Mouse (Mus musculus): Measurements from ENCODE around the gene Slc28a1. TPM values are rescaled to one million over a fixed set of nuclear protein-coding genes. Genes with fewer than 3 reads are reported as not detected.
"Not testable (repeated sequence)": the region's sequence is repeated elsewhere in the genome, so short reads cannot be mapped to it uniquely, and the experiment has no call there.

Slc28a1 gene
- polyA plus RNA-seq, 1 experiment from 2014 or later, result not detected

- 88% methylated on average over 7 of the region's 7 CpGs for WGBS
- H3K4me1 ChIP-seq (replicated peaks), result peaks cover 5% of the 10 kb centered on the region; the same call in 1 of the 2 replicates
- H3K4me2 ChIP-seq (replicated peaks), result no peak overlapping the region
- H3K27ac ChIP-seq, result no peak overlapping the region
- H3K27me3 ChIP-seq, result no peaks in the 10 kb centered on the region
- no peaks in the 10 kb centered on the region for H3K36me3 ChIP-seq
- no peaks in the 10 kb centered on the region for H3K9me3 ChIP-seq
- no peak overlapping the region for H3K4me3 ChIP-seq (replicated peaks)
- no peak for ATAC-seq
- H3K9ac ChIP-seq (replicated peaks), result no peak overlapping the region
Observed at GRCm38 (mm10) chr7:81131864-81132263, 17.3 kb downstream of the Slc28a1 start.

GRCm38 (mm10) chr7:81132851-81133279 is 18.3 kb downstream of the Slc28a1 start:
- H3K27me3 ChIP-seq, result no peaks in the 10 kb centered on the region
- H3K27ac ChIP-seq, result no peak overlapping the region
- H3K4me3 ChIP-seq (replicated peaks), result no peak overlapping the region
- peak; percentile 50; the same call in 1 of the 2 replicates for ATAC-seq
- peaks cover 5% of the 10 kb centered on the region; the same call in 1 of the 2 replicates for H3K4me1 ChIP-seq (replicated peaks)
- H3K9me3 ChIP-seq, result no peaks in the 10 kb centered on the region
- H3K4me2 ChIP-seq (replicated peaks), result no peak overlapping the region
- H3K36me3 ChIP-seq, result no peaks in the 10 kb centered on the region
- WGBS, result 13% methylated on average over 2 of the region's 2 CpGs
- no peak overlapping the region for H3K9ac ChIP-seq (replicated peaks)

GRCm38 (mm10) chr7:81133416-81133815 is 18.8 kb downstream of the Slc28a1 start:
- no peaks in the 10 kb centered on the region for H3K36me3 ChIP-seq
- peaks cover 5% of the 10 kb centered on the region; the same call in 1 of the 2 replicates for H3K4me1 ChIP-seq (replicated peaks)
- WGBS, result 58% methylated on average over 6 of the region's 6 CpGs
- H3K4me2 ChIP-seq (replicated peaks), result no peak overlapping the region
- H3K27me3 ChIP-seq, result no peaks in the 10 kb centered on the region
- H3K9me3 ChIP-seq, result no peaks in the 10 kb centered on the region
- H3K27ac ChIP-seq, result no peak overlapping the region
- no peak overlapping the region for H3K9ac ChIP-seq (replicated peaks)
- H3K4me3 ChIP-seq (replicated peaks), result no peak overlapping the region
- ATAC-seq, result no peak

- Histone ChIP-seq H3K4me3 (replicated peaks) (no peak overlapping the region), H3K27ac (no peak overlapping the region), H3K9me3 (no peaks in the 10 kb centered on the region), H3K4me2 (replicated peaks) (no peak overlapping the region), H3K9ac (replicated peaks) (no peak overlapping the region), H3K36me3 (no peaks in the 10 kb centered on the region), H3K4me1 (replicated peaks) (peaks cover 5% of the 10 kb centered on the region; the same call in 1 of the 2 replicates), H3K27me3 (no peaks in the 10 kb centered on the region)
- 84% methylated on average over 2 of the region's 2 CpGs for WGBS
- peak; percentile 27; the same call in 1 of the 2 replicates for ATAC-seq
Observed at GRCm38 (mm10) chr7:81133941-81134340, 19.3 kb downstream of the Slc28a1 start.

- Histone ChIP-seq H3K4me1 (replicated peaks) (peaks cover 5% of the 10 kb centered on the region; the same call in 1 of the 2 replicates), H3K36me3 (no peaks in the 10 kb centered on the region), H3K27ac (no peak overlapping the region), H3K4me2 (replicated peaks) (peak overlapping the region; percentile 3; the same call in 1 of the 2 replicates), H3K4me3 (replicated peaks) (no peak overlapping the region), H3K27me3 (no peaks in the 10 kb centered on the region), H3K9ac (replicated peaks) (0 out of 2 replicates have a peak overlapping the region, but pooled peaks have one; percentile 24), H3K9me3 (no peaks in the 10 kb centered on the region)
- 39% methylated on average over 9 of the region's 9 CpGs for WGBS
- peak; percentile 71 for ATAC-seq
Observed at GRCm38 (mm10) chr7:81134614-81135067, 20.0 kb downstream of the Slc28a1 start.

- no peak for ATAC-seq
Observed at GRCm38 (mm10) chr7:81137292-81137691, 22.7 kb downstream of the Slc28a1 start.

GRCm38 (mm10) chr7:81139100-81139499 is 24.5 kb downstream of the Slc28a1 start:
- H3K9me3 ChIP-seq, result no peaks in the 10 kb centered on the region
- no peak for ATAC-seq
- no peak overlapping the region for H3K9ac ChIP-seq (replicated peaks)
- no peaks in the 10 kb centered on the region for H3K36me3 ChIP-seq
- H3K4me2 ChIP-seq (replicated peaks), result no peak overlapping the region
- H3K4me3 ChIP-seq (replicated peaks), result no peak overlapping the region
- no peak overlapping the region for H3K27ac ChIP-seq
- H3K27me3 ChIP-seq, result no peaks in the 10 kb centered on the region
- H3K4me1 ChIP-seq (replicated peaks), result peaks cover 5% of the 10 kb centered on the region; the same call in 1 of the 2 replicates
- 97% methylated on average over 7 of the region's 7 CpGs for WGBS

More at GRCm38 (mm10) chr7:81137292-81137691, 22.7 kb downstream of the Slc28a1 start:
- H3K36me3 ChIP-seq, result no peaks in the 10 kb centered on the region
- peaks cover 5% of the 10 kb centered on the region; the same call in 1 of the 2 replicates for H3K4me1 ChIP-seq (replicated peaks)
- H3K4me2 ChIP-seq (replicated peaks), result no peak overlapping the region
- H3K4me3 ChIP-seq (replicated peaks), result no peak overlapping the region
- H3K9me3 ChIP-seq, result no peaks in the 10 kb centered on the region
- no peak overlapping the region for H3K27ac ChIP-seq
- no peak overlapping the region for H3K9ac ChIP-seq (replicated peaks)
- H3K27me3 ChIP-seq, result no peaks in the 10 kb centered on the region
- WGBS, result 91% methylated on average over 5 of the region's 5 CpGs

GRCm38 (mm10) chr7:81139671-81140404 is 25.2 kb downstream of the Slc28a1 start:
- Histone ChIP-seq H3K9me3 (no peaks in the 10 kb centered on the region), H3K4me2 (replicated peaks) (no peak overlapping the region), H3K4me3 (replicated peaks) (no peak overlapping the region), H3K27ac (no peak overlapping the region), H3K36me3 (no peaks in the 10 kb centered on the region), H3K4me1 (replicated peaks) (no peaks in the 10 kb centered on the region), H3K27me3 (no peaks in the 10 kb centered on the region), H3K9ac (replicated peaks) (no peak overlapping the region)
- ATAC-seq, result no peak
- 87% methylated on average over 5 of the region's 5 CpGs for WGBS

- H3K27ac ChIP-seq, result no peak overlapping the region
- no peak overlapping the region for H3K4me2 ChIP-seq (replicated peaks)
- H3K36me3 ChIP-seq, result no peaks in the 10 kb centered on the region
- H3K27me3 ChIP-seq, result no peaks in the 10 kb centered on the region
- no peak overlapping the region for H3K4me3 ChIP-seq (replicated peaks)
- H3K9me3 ChIP-seq, result no peaks in the 10 kb centered on the region
- H3K4me1 ChIP-seq (replicated peaks), result no peaks in the 10 kb centered on the region
- WGBS, result 62% methylated on average over 1 of the region's 1 CpGs
- no peak for ATAC-seq
- no peak overlapping the region for H3K9ac ChIP-seq (replicated peaks)
Observed at GRCm38 (mm10) chr7:81141541-81141940, 26.9 kb downstream of the Slc28a1 start.

- ATAC-seq; H3K4me3 ChIP-seq (replicated peaks); H3K9ac ChIP-seq (replicated peaks); H3K9me3 ChIP-seq; H3K4me1 ChIP-seq (replicated peaks); H3K36me3 ChIP-seq; H3K4me2 ChIP-seq (replicated peaks); H3K27ac ChIP-seq; H3K27me3 ChIP-seq: not testable (repeated sequence)
- WGBS, result 68% methylated on average over 4 of the region's 4 CpGs
Observed at GRCm38 (mm10) chr7:81143056-81143455, 28.5 kb downstream of the Slc28a1 start.

- Histone ChIP-seq H3K4me2 (replicated peaks) (no peak overlapping the region), H3K9ac (replicated peaks) (no peak overlapping the region), H3K4me3 (replicated peaks) (no peak overlapping the region), H3K27me3 (no peaks in the 10 kb centered on the region), H3K27ac (no peak overlapping the region), H3K36me3 (no peaks in the 10 kb centered on the region), H3K4me1 (replicated peaks) (no peaks in the 10 kb centered on the region), H3K9me3 (no peaks in the 10 kb centered on the region)
- no peak for ATAC-seq
- 91% methylated on average over 11 of the region's 11 CpGs for WGBS
Observed at GRCm38 (mm10) chr7:81149759-81150158, 35.2 kb downstream of the Slc28a1 start.

- WGBS, result 91% methylated on average over 8 of the region's 8 CpGs
Observed at GRCm38 (mm10) chr7:81151216-81151615, 36.6 kb downstream of the Slc28a1 start.

More at GRCm38 (mm10) chr7:81151216-81151615, 36.6 kb downstream of the Slc28a1 start:
- H3K27ac ChIP-seq, result no peak overlapping the region
- no peaks in the 10 kb centered on the region for H3K27me3 ChIP-seq
- H3K36me3 ChIP-seq, result no peaks in the 10 kb centered on the region
- H3K4me1 ChIP-seq (replicated peaks), result no peaks in the 10 kb centered on the region
- H3K4me3 ChIP-seq (replicated peaks), result no peak overlapping the region
- H3K9ac ChIP-seq (replicated peaks), result no peak overlapping the region
- H3K9me3 ChIP-seq, result no peaks in the 10 kb centered on the region
- no peak for ATAC-seq
- no peak overlapping the region for H3K4me2 ChIP-seq (replicated peaks)

All from midbrain, embryonic 13.5 days (tissue).